Mouse (Mus musculus) mature B cell (primary cell): Measurements from ENCODE around the gene Arhgef25.

Experiments used
- in situ Hi-C: fragments of 300-500 bp; cut with MboI; formaldehyde crosslinking; loops from 2 replicates; pipeline ENCODE4 v1.14.3; 2019

The Arhgef25 gene

DNA sequence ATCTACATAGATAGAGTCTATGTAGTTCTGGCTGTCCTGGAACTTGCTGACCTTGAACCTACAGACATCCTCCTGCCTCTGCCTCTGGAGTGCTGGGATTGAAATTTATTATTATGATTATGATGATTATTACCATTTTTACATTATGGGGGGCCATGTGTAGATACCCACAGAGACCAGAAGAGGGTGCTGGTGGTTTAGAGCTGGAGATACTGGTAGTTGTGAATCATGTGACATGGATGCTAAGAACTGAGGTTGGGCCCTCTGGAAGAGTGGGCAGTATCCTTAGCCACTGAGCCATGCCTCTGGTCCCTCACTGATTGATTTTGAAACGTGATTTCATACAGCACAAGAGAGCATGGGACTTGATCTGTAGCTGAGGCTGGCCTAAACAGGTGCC lies 3.4 kb downstream of the Arhgef25 start:
- in situ Hi-C loops = no loop called here

DNA sequence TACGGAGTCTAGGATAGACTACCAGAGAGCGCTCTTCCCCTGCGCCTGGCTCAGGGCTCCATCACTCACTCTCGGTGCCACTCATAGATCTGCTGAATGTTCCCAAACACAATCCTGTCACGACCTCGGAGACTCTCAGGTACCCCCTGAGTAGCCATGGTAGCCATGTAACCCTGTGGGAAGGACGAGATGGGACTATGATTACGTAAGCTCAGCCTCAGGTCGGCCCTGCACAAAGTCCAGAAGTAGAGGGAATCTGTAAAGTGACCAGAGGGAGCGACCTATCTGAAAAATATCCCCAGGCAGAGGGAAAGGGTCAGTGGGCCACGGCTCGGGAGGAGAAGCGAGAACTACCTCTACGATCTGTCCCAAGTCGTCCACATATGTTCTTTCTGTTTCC lies 4.4 kb downstream of the Arhgef25 start:
- in situ Hi-C loops = no loop called here

DNA sequence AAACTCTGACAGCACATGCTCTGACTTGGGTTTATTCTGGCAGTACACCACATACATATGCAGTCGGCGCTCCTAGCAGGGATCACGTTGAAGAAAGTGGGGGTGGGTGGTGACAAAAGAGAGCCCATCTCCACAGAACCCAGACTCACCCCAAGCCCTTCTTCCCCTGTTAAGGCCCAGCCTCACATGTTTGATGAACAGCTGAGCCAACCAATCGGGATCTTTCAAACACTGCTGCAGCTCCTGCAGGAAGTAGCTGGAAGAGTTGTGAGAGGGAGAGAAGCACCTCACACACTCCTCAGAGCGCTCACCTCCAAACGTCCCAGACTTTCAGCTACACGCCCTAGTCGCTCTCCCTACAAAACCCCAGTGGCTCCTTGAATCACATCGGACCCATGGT lies 4.8 kb downstream of the Arhgef25 start:
- in situ Hi-C loops = no loop called here

DNA sequence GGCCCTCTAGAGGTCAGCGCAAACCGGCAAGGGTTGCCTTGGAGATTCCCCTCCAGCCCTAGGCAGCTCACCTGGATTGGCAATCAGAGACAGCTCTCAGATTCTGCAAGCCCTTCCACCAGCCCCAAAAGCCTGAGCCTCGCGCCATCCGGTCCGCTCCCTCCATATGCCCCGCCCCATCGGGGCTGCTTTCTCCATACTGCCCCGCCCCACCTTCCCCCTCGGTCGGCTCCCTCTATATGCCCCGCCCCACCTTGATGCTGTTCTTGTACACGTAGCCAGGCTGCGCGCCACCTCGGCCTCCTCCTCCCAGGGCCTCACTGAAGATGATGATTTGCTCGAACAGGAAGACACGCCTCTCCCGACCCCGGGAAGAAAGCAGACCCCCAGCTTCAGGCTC lies 6.1 kb downstream of the Arhgef25 start:
- in situ Hi-C loops = no loop called here

DNA sequence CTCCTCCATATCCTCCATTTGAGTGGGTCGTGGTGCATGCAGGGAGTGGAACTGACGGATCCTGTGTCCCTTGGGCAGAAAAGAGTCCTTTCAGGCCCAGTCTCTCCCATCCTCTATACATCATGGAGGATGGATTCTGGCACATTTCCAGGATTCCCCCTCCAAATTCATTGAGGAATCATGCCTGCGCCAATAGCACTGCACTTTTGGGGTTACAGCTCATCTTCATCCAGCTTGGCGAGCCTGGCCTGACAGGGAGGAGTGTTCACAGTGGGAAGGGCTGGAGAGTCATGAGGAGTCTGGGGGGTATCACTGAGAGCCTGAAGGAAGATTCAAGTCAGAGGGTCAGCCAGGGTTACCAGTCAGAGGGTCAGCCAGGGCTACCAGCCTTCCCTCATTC lies 7.3 kb downstream of the Arhgef25 start:
- in situ Hi-C loops = no loop called here

DNA sequence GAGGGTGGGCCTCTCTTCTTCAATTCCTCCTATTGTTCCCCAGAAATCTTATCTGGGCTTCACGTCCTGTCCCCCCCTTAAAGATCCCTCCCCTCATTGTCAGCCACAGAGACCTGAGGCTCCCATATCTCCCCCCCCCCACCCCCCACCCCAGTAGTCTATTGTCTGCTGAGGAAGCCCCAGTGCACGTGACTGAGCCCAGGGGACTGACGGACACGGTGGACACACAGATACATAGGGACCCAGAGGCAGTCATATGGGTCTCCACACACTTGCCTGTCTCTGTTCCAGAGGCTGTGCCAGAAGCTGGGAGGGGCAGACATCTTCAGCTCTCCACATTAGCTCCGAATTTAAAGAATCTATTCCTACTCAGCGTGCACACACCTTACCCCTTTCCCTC lies 8.3 kb downstream of the Arhgef25 start:
- in situ Hi-C loops = no loop called here

DNA sequence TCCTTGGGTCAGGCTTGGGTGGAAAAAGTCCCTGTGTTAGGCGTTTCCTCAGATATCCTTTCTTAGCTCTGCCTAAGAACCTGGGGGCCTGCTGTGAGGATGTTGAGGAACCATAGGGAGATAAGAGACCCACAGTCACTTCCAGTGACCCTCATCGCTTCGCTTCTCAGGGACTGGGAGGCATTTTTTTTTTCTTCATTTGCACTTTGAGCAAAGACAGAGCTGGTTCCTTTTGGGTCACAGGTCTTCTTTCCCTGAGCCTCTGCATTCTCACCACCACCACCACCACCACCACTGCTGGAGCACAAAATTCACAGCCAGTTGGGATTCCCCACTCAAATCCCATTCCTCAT lies 9.2 kb downstream of the Arhgef25 start:
- in situ Hi-C loops = no loop called here

DNA sequence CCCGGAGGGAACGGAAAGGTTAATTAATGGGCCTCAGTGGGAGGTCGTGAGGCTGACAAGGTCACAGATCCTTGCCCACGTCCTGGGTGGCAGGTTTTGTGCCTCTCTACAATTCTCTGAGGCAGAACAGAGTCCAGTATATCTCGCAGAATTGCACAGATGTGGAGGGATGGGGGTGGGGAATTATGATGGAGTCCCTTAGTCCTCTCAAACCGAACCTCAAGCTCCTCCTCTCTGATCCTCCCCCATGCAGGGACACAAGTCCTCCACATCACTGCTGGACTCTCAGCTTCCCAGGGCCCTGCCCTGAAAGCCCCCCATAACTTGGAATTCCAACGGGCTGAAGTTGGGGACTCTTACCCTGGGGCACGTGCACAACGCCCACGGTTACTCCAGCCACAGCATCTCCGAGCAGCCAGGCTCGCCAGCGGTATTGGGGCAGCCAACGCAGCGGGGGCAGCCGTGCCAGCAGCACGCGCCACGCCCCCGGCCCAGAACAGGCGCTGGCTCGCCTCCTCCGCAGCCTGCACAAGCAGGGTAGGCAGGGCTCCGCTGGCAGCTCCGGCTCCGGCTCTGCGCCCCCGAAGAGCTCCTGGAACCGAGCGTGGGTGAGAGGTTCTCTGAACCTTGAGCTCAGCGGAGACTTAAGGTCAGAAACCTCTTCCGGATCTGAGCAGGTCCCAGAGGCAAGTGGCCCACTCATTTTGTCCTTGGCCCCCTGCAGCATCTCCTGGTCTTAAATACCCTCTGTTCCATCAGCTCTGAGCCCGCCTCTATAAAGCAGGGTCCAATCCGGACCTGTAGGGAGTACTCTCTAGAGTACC lies 9.8 kb downstream of the Arhgef25 start, which contains the start of gene Slc26a10:
Slc26a10 (minus strand) TSS at position 775 of the 824 bp plus-strand sequence.
- in situ Hi-C loops = loop anchor here (10.0 kb wide), 1 partner anchor 45 kb away; no protein-coding TSS in a partner anchor

DNA sequence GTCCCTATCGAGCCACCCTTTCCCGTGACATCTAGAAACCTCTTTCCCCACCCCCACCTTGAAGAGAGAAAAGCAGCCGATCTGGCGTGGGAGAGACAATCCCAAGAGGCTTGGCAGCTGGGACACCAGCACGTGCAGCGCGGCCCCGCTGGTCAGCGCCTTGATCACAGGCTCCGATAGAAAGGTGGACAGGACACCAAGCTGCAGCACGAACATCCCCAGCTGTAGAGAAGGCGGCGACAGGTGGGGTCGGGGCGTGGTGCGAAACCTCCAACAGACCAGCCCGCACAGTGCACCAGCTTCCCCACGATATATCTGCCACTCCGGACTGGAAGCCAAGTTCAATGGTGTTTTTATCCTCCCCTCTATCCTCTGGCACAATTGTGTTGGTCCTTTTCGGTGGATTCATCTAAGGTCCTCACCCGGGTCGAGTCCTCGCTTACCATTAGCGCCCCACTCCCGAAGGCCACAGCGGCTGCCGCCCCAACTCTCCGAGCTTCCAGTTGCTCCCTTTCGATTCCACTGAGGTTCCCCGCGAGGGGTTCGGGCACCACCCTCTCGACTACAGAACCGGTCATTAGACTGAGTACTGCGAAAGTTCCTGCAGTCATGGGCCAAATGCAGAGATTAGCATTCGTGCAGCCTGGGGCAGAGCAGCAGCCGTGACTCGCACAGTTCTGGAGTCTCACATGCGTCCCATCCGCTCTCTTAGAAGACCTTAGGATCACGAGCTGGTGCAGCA lies 11.4 kb downstream of the Arhgef25 start:
- in situ Hi-C loops = loop anchor here (10.0 kb wide), 1 partner anchor 46 kb away; no protein-coding TSS in a partner anchor

DNA sequence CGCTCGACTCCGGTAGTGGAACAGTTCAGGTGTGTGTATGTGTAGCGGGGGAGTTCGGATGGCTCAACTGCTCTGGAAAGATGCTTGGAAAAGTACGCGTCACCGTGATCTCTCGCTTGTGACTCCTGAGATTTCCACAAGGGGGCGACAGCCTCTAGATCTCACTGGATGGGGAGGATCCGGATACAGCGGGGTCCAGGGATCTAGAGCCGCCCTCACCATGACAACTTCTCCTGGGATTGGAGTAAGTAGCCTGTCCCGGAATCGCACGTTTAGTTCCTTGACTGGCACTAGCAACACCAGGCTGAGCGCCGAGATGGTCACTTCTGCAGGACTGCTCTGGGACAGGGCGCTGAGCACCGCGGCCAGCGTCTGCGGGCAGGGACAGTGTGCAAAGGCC lies 12.2 kb downstream of the Arhgef25 start:
- in situ Hi-C loops = loop anchor here (10.0 kb wide), 1 partner anchor 47 kb away; no protein-coding TSS in a partner anchor

DNA sequence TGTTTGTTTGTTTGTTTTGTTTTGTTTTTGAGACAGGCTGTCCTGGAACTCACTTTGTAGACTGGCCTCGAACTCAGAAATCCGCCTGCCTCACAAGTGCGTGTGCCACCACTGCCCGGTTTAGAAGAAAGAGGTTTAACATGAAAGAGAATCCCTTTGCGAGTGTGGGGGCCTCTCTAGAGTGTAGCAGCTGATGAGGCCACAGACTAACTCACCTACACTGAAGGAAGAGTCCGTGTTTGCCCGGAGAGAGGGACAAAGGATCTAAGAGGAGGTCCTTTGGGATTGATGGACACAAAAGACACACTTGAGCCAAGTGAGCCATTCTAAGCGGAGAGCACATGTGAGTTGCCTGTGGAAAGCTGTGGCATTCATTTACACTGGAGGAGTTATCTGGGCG lies 12.6 kb downstream of the Arhgef25 start:
- in situ Hi-C loops = loop anchor here (10.0 kb wide), 1 partner anchor 48 kb away; no protein-coding TSS in a partner anchor

DNA sequence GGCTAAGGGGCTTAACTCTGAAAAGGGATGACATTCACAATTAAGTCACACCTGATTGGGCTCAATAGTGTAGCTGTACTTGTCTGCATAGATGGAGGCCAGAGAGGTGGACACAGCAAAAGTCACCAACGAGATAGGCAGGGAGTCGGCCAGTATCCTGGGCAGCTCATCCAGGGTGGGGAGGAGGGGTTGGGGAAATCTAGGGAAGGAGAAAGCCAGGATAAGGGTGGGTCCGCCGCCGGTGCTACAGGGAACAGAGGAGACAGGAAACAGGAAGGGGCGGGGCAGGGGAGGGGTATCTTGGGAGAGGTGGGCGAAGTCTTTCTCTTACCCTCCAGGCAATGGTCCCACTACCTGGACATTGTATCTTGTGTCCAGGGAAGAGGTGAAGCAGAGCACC lies 13.1 kb downstream of the Arhgef25 start:
- in situ Hi-C loops = loop anchor here (10.0 kb wide), 1 partner anchor 48 kb away; no protein-coding TSS in a partner anchor

DNA sequence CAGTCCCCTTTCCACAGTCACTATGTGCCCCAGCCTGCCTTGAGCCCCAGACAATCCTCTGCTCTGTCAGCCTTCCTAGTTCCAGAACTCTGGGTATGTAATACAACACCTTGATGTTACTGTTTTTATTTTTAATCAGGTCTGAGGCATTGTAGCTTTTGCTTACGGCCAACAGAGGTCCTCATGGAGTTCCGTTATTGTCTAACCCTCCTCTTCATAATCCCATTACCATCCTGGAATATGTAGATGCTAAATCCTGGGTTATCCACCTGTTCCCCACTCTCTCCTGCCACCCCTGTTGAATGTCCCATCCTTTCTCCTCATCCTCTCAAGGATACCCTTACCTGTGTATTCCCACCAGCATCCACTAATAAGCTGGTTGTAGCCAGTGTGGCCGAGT lies 13.7 kb downstream of the Arhgef25 start:
- in situ Hi-C loops = loop anchor here (10.0 kb wide), 1 partner anchor 49 kb away; no protein-coding TSS in a partner anchor

DNA sequence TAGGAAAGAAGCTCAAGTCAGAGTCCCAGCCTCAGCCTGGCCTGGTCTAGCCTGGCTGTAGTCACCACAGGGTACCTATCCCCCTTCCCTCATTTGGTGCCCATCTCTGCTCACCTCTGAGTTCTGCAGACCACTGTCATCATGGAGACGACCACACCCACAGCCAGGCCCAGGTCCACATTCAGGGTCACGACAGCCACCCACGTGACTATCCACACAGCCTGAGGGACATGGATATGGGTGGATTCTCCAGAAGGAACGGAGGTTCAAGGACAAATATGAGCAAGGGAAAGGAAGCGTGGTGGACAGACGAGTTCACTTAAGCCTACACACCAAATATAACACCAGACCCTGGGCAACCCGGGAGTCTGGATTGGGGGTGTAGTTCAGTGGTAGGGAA lies 15.7 kb downstream of the Arhgef25 start:
- in situ Hi-C loops = loop anchor here (5.0 to 10.0 kb wide), 2 partner anchors 42 to 51 kb away; no protein-coding TSS in a partner anchor

DNA sequence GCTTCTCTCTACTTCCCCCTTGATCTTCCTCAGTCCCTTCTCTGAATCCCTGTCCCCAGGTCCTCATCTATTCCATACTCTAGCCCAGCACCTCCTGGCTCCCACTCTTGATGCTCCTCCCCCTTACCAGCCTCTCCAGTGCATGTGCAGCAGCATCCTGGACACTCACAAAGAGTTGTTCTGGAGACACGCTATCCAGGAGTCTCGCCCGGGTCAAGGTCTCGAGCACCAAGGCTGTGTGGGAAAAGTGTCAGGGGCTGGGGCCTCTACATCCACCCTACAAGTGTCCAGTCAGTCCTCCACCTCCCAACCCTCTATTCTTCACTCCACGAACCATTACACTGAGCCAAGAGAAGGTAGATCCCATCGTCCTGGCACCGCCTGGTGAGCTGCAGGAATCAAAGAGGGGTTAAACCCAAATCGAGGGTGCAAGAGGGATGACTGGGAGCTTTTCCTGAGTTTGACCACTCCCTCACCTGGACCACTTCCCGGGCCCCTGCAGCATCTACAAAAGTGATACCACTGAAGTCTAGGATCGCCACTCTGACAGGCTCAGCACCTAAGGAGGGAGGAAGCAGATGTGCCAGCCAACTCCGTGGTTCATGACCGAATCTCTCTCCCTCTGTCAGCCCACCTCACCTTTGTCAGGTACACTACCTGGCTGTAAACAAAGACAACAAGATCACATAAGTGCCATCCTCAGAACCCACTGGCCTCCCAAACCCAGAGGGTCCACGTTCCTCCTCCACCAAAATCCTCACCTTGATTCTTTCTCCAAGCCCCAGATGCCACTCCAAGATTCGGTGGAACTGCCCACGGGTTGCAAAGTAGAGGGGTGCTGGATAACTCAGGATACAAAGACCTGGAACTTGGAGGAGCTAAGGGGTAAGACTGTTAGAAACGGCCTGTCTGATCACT lies 16.5 kb downstream of the Arhgef25 start:
- in situ Hi-C loops = loop anchor here (5.0 to 10.0 kb wide), 2 partner anchors 41 to 51 kb away; no protein-coding TSS in a partner anchor

DNA sequence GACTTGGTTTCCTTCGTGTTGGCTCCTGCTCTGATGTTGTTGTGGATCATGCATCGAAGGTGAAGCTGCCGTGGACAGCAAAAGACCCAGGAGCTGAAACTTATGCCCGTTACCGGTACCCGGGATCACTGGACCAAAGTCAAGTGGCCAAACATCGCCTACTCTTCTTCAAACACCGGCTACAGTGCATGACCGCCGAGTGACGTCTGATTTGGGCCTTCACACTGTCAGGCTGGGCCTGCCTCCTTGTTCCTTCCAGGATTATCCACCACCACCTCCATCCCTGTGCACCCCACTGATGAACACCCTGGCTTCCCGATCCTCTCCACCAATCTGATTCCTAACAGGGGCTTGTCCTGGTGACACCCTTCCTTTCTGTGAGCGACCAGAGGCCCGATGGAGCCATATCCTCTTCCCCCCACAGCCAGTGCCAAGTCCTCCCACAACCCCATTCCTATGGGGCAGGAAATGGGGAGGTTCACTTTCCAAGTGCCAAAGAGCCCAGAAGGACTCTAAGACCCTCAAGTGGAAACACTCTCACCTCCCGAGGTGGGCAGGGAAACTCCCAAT lies 18.2 kb downstream of the Arhgef25 start:
- in situ Hi-C loops = loop anchor here (5.0 to 10.0 kb wide), 2 partner anchors 39 to 53 kb away; no protein-coding TSS in a partner anchor

DNA sequence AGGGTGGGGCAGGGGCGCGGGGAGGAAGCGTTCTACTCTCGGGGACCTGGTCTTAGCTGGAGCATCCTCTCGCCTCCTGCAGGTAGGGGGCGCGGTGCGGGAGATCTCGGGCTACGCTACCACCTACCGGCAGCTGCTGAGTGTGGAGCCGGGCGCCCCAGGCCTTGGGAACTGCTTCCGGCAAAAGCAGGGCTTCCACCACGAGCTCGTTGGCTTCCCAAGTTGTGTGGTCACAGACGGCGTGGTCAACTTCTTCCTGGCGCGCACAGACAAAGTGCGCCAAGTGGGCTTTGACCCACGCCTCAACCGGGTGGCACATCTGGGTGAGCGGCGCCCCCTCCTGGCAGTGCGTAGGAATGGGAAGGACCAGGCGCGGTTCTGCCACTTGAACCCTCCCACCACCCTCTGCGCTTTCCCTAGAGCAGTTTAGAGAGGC lies 19.0 kb downstream of the Arhgef25 start:
- in situ Hi-C loops = loop anchor here (5.0 to 10.0 kb wide), 2 partner anchors 39 to 54 kb away; no protein-coding TSS in a partner anchor

DNA sequence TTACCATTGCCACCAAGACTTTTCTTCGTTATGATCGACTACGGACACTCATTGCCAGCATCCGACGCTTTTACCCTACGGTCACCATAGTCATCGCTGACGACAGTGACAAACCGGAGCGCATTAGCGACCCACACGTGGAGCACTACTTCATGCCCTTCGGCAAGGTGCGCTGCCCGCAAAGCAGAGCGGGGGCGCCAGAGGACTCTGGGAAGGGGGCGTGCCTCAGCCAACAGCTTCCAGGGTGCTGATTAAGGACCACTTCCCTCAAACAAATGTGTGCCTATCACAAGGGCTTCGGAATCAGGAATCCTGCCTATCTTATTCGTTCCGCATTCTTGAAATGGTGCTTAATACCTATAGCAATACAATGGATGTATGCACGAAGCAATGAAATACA lies 19.9 kb downstream of the Arhgef25 start:
- in situ Hi-C loops = loop anchor here (5.0 to 10.0 kb wide), 2 partner anchors 38 to 55 kb away; no protein-coding TSS in a partner anchor

DNA sequence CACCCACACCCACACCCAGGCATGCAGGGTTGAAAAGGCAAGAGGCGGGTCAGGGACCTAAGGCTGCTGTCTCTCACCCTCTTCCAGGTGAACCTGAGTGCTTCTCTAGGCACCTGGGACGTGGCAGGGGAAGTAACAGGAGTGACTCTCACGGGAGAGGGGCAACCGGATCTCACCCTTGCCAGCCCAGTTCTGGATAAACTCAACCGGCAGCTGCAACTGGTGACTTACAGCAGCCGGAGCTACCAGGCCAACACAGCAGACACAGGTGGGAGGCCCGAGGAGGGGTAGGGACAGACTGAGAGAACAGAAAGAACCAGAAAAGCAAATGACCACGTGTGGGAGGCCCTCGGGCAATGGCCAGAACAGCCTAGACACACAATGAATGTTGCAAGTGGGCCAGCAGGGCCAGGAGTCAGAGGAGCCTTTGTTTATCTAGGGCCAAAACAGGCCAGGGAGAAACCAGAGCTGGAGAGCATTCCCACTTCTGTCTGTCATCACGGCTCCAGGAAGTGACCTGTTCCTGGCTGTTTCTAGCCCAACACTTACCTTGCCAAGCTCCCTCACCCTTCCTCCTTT lies 22.2 kb downstream of the Arhgef25 start:
- in situ Hi-C loops = no loop called here

DNA sequence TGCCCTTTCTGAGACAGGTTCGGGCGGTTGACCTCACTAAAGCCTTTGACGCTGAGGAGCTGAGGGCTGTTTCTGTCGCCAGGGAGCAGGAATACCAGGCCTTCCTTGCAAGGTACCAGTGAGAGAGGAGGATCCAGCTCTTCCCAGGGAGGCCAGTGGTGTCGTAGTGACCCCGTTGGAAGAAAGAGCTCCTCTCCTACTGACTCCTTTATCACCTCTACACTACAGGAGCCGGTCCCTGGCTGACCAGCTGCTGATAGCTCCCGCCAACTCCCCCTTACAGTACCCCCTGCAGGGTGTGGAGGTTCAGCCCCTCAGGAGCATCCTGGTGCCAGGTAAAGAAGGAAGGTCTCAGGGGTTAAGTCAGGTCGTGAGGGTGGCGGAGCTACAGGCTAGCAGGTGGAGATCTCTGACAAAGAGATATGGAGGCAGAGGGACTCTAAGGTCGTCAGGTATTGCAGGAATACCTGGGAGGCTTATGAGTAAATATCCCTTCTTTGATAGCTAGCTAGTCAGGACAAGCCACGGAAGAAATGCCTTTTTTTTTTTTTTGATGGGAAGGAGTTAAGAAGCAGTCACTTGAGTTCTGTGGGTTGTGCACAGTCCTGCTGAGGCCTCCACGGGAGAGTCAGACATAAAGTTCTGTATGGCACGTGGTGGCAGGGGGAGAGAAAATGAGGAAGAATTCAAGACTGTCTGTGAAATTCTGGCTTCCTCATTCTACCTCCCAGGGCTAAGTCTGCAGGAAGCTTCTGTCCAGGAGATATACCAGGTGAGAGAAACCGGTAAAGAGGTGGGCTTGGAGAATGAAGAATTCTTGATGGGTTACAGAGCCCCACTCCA lies 22.9 kb downstream of the Arhgef25 start:
- in situ Hi-C loops = no loop called here
